ENCODE assay signal across 19 mouse cellular contexts in genomic region chr12:106732108-106732857, GRCm38 (mm10).
DNase-seq lines count a peak whose midpoint lies in the region; ATAC-seq and TF ChIP-seq lines count a peak whose summit lies in the region.
"Had no signal": no experiment of that assay in that cellular context is flagged by ENCODE, and none has a peak within 500 bp of the region (broad histone marks: within the 10 kb centered on the region; RNA-seq: fewer than 3 reads in every experiment).

No protein-coding gene starts in this region.

- no peak for ATAC-seq in kidney, postnatal 0 days (replicated peaks; ENCODE audit: low FRiP score, low read depth)
- ATAC-seq in embryonic facial prominence, embryonic 13.5 days (ENCODE audit: insufficient number of reproducible peaks, insufficient read depth, low FRiP score, low TSS enrichment, low read depth) = no peak
- ATAC-seq in limb, embryonic 13.5 days (ENCODE audit: low FRiP score, low read depth) = peak; percentile 64
- ATAC-seq: hindbrain, embryonic 16.5 days; intestine, embryonic 16.5 days had no signal

- no peak overlapping the region for H3K4me3 ChIP-seq in kidney, postnatal 0 days (replicated peaks; ENCODE audit: low read depth, low read length)
- H3K4me3 ChIP-seq in embryonic facial prominence, embryonic 13.5 days = no peak overlapping the region
- H3K4me3 ChIP-seq in limb, embryonic 13.5 days = no peak overlapping the region
- H3K4me3 ChIP-seq: heart, embryonic 15.5 days had no signal

- no peaks in the 10 kb centered on the region for H3K4me1 ChIP-seq in kidney, postnatal 0 days (replicated peaks; ENCODE audit: insufficient read depth, low read length)
- H3K4me1 ChIP-seq in embryonic facial prominence, embryonic 13.5 days = peaks cover 18% of the 10 kb centered on the region
- H3K4me1 ChIP-seq in limb, embryonic 13.5 days = peaks cover 27% of the 10 kb centered on the region
- H3K4me1 ChIP-seq: heart, embryonic 15.5 days had no signal

- H3K27ac ChIP-seq in kidney, postnatal 0 days = no peak overlapping the region
- H3K27ac ChIP-seq in embryonic facial prominence, embryonic 13.5 days = peak overlapping the region; percentile 71
- H3K27ac ChIP-seq in limb, embryonic 13.5 days = peak overlapping the region; percentile 28; the same call in 1 of the 2 replicates
- H3K27ac ChIP-seq: heart, embryonic 15.5 days had no signal

- H3K9me3 ChIP-seq in kidney, postnatal 0 days (replicated peaks; ENCODE audit: low read length) = no peaks in the 10 kb centered on the region
- no peaks in the 10 kb centered on the region for H3K9me3 ChIP-seq in embryonic facial prominence, embryonic 13.5 days
- no peaks in the 10 kb centered on the region for H3K9me3 ChIP-seq in limb, embryonic 13.5 days
- H3K9me3 ChIP-seq: heart, embryonic 15.5 days had no signal

- TF ChIP-seq CTCF in kidney, postnatal 0 days (IDR thresholded peaks at IDR 0.05; ENCODE audit: low read depth) = no peak
- no peak for TF ChIP-seq CTCF in brain, embryonic 14.5 days (IDR thresholded peaks at IDR 0.05; ENCODE audit: borderline replicate concordance, extremely low read depth, insufficient read depth, insufficient read length)

- no peak overlapping the region for H3K4me2 ChIP-seq in kidney, postnatal 0 days (ENCODE audit: low read length)
- H3K4me2 ChIP-seq in embryonic facial prominence, embryonic 13.5 days = no peak overlapping the region
- peak overlapping the region; percentile 9; the same call in 1 of the 2 replicates for H3K4me2 ChIP-seq in limb, embryonic 13.5 days (replicated peaks)
- H3K4me2 ChIP-seq: heart, embryonic 15.5 days; liver, embryonic 11.5 days; midbrain, embryonic 11.5 days had no signal

- no peak overlapping the region for H3K9ac ChIP-seq in kidney, postnatal 0 days (ENCODE audit: low read depth, low read length)
- peak overlapping the region; percentile 27; the same call in 1 of the 2 replicates for H3K9ac ChIP-seq in embryonic facial prominence, embryonic 13.5 days
- no peak overlapping the region for H3K9ac ChIP-seq in limb, embryonic 13.5 days
- H3K9ac ChIP-seq: heart, embryonic 15.5 days had no signal

- no peaks in the 10 kb centered on the region for H3K27me3 ChIP-seq in kidney, postnatal 0 days (ENCODE audit: insufficient read depth, low read length)
- H3K27me3 ChIP-seq in embryonic facial prominence, embryonic 13.5 days = no peaks in the 10 kb centered on the region
- H3K27me3 ChIP-seq in limb, embryonic 13.5 days = peaks cover 12% of the 10 kb centered on the region; the same call in 1 of the 2 replicates
- H3K27me3 ChIP-seq: heart, embryonic 15.5 days had no signal

- H3K36me3 ChIP-seq in kidney, postnatal 0 days (ENCODE audit: insufficient read depth, low read length) = no peaks in the 10 kb centered on the region
- H3K36me3 ChIP-seq in embryonic facial prominence, embryonic 13.5 days = no peaks in the 10 kb centered on the region
- H3K36me3 ChIP-seq in limb, embryonic 13.5 days = no peaks in the 10 kb centered on the region
- H3K36me3 ChIP-seq: heart, embryonic 15.5 days had no signal

- 37% methylated on average over 16 of the region's 16 CpGs for WGBS in kidney, postnatal 0 days
- 46% methylated on average over 16 of the region's 16 CpGs for WGBS in embryonic facial prominence, embryonic 13.5 days
- 25% methylated on average over 16 of the region's 16 CpGs for WGBS in limb, embryonic 13.5 days

- no peak for TF ChIP-seq POLR2A in brain, embryonic 14.5 days (IDR thresholded peaks at IDR 0.05; ENCODE audit: borderline replicate concordance, extremely low read depth, insufficient read depth, insufficient read length, poor library complexity, severe bottlenecking)

- peak; percentile 3 for DNase-seq in kidney, postnatal 0 days (ENCODE audit: low spot score)
- no peak for DNase-seq in kidney, adult 9 months
- DNase-seq in brain, embryonic 14.5 days (ENCODE audit: low read depth) = peak; percentile 16
- no peak for DNase-seq in adrenal gland, postnatal 10 days
- no peak for DNase-seq in urinary bladder, postnatal 10 days (ENCODE audit: low spot score)
- DNase-seq: cerebellum, adult 9-10 months; gastrocnemius, postnatal 25 days; kidney, postnatal 10 days; lung, adult 2 months; lung, postnatal 4 days; right cerebral cortex, postnatal 14 days; thymus, adult 18-20 months had no signal

Comparison
In these comparisons a context has a peak if more than half of its experiments do, and no peak if none do; other contexts are left out.
1. DNase-seq: peak in kidney, postnatal 0 days (single experiment) and brain, embryonic 14.5 days (single experiment); none in kidney, adult 9 months (single experiment), adrenal gland, postnatal 10 days (single experiment) and urinary bladder, postnatal 10 days (single experiment).